Mouse (Mus musculus) midbrain, embryonic 11.5 days (tissue): Measurements from ENCODE around the gene Hmgcl. TPM values are rescaled to one million over a fixed set of nuclear protein-coding genes. Genes with fewer than 3 reads are reported as not detected.

Experiments used
- ATAC-seq: fragments of 200-750 bp; cut with Nextera tagmentation; 2 replicates; pipeline ENCODE4 v1.8.0; 2017; ENCODE audit warnings: moderate TSS enrichment, moderate library complexity; ENCODE audit not compliant: low FRiP score
- DNase-seq: peaks from one replicate; pipeline ENCODE4 v3.0.0; 2015; ENCODE audit warnings: low spot score; ENCODE audit errors: missing footprints
- H3K27ac ChIP-seq: fragments of 300-500 bp; sonication (generic); 2 replicates; pipeline ENCODE4 v1.5.1; 2014; ENCODE audit warnings: low read depth, low read length
- H3K27me3 ChIP-seq: fragments of 300-500 bp; sonication (generic); 2 replicates; pipeline ENCODE4 v1.6.1; 2014; ENCODE audit warnings: mild to moderate bottlenecking, low read length, moderate library complexity, mixed read lengths; ENCODE audit not compliant: control insufficient read depth, insufficient read depth
- H3K36me3 ChIP-seq: fragments of 300-500 bp; sonication (generic); 2 replicates; pipeline ENCODE4 v1.6.1; 2014; ENCODE audit warnings: mild to moderate bottlenecking, low read length, moderate library complexity, mixed read lengths; ENCODE audit not compliant: control insufficient read depth, insufficient read depth
- H3K4me1 ChIP-seq: fragments of 300-500 bp; sonication (generic); 2 replicates; pipeline ENCODE4 v1.6.1; 2014; ENCODE audit warnings: low read length; ENCODE audit not compliant: control insufficient read depth, insufficient read depth
- H3K4me2 ChIP-seq: fragments of 300-500 bp; sonication (generic); 2 replicates; pipeline ENCODE4 v1.6.1; 2014; ENCODE audit warnings: mild to moderate bottlenecking, moderate library complexity
- H3K4me3 ChIP-seq: fragments of 300-500 bp; sonication (generic); 2 replicates; pipeline ENCODE4 v1.5.1; 2014; ENCODE audit warnings: low read depth, low read length
- H3K9ac ChIP-seq: fragments of 300-500 bp; sonication (generic); 2 replicates; pipeline ENCODE4 v1.6.1; 2014; ENCODE audit warnings: low read length
- H3K9me3 ChIP-seq: fragments of 300-500 bp; sonication (generic); 2 replicates; pipeline ENCODE4 v1.6.1; 2016; ENCODE audit warnings: low read length; ENCODE audit not compliant: control insufficient read depth
- WGBS: fragments of 180-500 bp; shearing (Covaris S2); extraction: QIAGEN DNeasy Blood & Tissue Kit; methylation state at CpG from one replicate; pipeline ENCODE4 v1.1.7; 2014; 5-methylcytosine and 5-hydroxymethylcytosine counted together
- polyA plus RNA-seq: library from polyadenylated mRNA; unstranded; fragments of >200 nt; fragmentation: Nextera tagmentation; extraction: Ambion mirVana; gene quantifications from 2 replicates; pipeline ENCODE4 v1.2.1, GENCODE M21; 2014

The Hmgcl gene
- polyA plus RNA-seq, 1 experiment from 2014 or later = 62.9 TPM

DNA sequence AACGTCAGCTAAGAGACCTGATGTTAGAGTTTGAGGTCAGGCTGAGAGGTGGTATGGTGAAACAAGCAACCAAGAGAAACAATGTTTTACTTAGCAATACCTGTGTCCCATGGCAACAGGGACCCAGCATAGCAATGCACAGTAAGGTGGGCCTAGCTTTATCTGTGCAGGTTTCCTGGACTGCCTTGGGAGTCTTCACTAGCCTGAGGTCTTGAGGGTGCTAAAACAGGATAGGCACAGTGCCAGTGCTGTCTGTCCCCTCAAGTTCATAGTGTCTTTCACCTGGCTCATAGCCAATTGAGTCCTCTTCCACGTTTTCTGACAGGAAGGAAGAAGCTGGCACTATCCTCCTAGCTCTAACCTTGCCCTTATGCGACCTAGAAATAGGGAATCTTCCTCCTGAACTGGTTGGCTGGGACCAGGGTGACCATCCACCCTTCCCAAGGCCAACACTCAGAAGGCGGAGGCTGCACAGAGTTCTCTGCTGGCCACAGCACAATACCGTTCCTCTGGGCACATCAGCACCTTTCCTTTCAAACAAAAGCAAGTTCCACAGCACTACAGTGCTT lies 57.9 kb downstream of the Hmgcl start:
- no peak overlapping the region for H3K9ac ChIP-seq
- DNase-seq (peak; percentile 26), ATAC-seq (no peak)
- no peak overlapping the region for H3K4me2 ChIP-seq
- no peaks in the 10 kb centered on the region for H3K4me1 ChIP-seq
- H3K9me3 ChIP-seq = no peaks in the 10 kb centered on the region
- H3K27ac ChIP-seq = no peak overlapping the region
- 92% methylated on average over 5 of the region's 5 CpGs for WGBS
- H3K27me3 ChIP-seq = no peaks in the 10 kb centered on the region
- H3K36me3 ChIP-seq = peaks cover 36% of the 10 kb centered on the region
- no peak overlapping the region for H3K4me3 ChIP-seq

DNA sequence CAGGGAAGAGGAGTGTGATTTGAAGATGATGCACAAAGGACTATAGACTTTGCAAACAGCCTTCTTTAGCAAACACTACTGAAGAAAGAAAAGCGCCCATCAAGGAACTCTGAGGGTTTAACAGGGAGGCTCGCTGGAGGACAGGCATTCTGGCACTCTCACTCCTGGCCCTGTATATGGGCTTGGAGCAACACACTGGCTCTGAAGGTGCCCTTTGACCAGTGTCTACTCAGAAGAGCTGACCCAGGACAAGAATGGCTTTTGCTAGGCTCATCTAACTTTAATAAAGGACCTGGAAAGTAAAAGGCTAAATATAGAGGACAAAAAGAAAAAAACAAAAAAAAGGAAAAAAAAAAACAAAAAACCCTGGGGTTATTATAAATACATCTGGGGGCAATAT lies 58.7 kb downstream of the Hmgcl start:
- Histone ChIP-seq H3K27ac (no peak overlapping the region), H3K4me1 (no peaks in the 10 kb centered on the region), H3K4me3 (no peak overlapping the region), H3K4me2 (no peak overlapping the region), H3K9me3 (no peaks in the 10 kb centered on the region), H3K27me3 (no peaks in the 10 kb centered on the region), H3K36me3 (peaks cover 38% of the 10 kb centered on the region), H3K9ac (no peak overlapping the region)
- ATAC-seq (no peak), DNase-seq (no peak)
- WGBS = 88% methylated on average over 2 of the region's 2 CpGs

DNA sequence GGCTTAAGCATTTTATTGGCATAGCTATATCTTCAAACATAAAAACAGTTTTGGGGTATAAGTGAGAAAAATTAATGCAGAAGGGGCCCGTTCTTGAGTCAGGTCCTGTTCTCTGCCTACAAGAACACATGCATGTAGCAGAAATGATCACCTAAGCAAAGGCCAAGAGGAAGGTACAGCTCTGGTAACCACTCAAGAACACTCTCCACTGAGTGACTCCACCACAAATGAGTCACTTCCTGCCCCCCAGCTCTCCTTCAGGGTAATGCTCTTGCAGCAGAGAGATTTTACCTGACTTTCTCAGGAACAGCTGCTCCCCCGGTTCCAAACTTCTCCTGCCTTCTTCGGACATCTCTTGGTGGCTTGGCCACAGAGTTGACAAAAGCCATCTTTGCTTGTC lies 60.6 kb downstream of the Hmgcl start:
- peak; percentile 71 for DNase-seq
- H3K4me2 ChIP-seq = no peak overlapping the region
- H3K9me3 ChIP-seq = no peaks in the 10 kb centered on the region
- no peaks in the 10 kb centered on the region for H3K27me3 ChIP-seq
- H3K27ac ChIP-seq = no peak overlapping the region
- no peak overlapping the region for H3K9ac ChIP-seq
- peaks cover 47% of the 10 kb centered on the region for H3K36me3 ChIP-seq
- no peak overlapping the region for H3K4me3 ChIP-seq
- no peak for ATAC-seq
- 94% methylated on average over 3 of the region's 3 CpGs for WGBS
- H3K4me1 ChIP-seq = no peaks in the 10 kb centered on the region

DNA sequence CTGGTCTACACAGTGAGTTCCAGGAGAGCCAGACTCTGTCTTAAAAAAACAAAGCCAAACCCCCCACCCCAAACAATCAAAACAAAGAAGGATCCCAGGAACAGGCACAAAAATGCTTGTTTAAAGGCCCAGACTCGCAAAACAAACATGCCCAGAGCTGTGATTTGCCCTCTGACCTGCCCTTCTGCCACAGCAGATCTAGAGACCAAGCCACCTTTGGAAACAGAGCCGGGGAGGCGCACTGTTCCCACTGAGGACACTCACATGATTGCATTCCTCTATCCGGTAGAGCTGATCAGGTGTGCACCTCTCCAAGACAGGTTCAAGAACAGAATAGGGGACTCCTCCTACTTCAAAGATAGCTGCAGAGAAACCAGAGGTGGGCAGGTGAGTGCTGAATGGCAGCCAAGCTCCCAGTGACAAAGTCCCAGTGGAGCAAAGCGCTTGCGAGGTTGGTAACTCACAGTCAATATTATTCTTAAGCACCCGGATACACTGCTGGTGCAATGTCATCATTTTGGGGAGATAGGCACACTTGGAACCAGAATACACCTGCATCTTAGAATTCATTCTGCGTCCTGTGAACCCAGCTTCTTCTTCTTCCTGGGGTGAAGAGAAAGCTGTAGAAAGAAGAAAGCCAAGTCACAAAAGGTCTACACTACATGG lies 62.7 kb downstream of the Hmgcl start:
- Histone ChIP-seq H3K36me3 (peaks cover 38% of the 10 kb centered on the region), H3K27ac (no peak overlapping the region), H3K4me3 (no peak overlapping the region), H3K9me3 (no peaks in the 10 kb centered on the region), H3K4me2 (no peak overlapping the region), H3K27me3 (no peaks in the 10 kb centered on the region), H3K9ac (no peak overlapping the region), H3K4me1 (no peaks in the 10 kb centered on the region)
- ATAC-seq (no peak), DNase-seq (peak; percentile 70)
- 88% methylated on average over 8 of the region's 8 CpGs for WGBS

DNA sequence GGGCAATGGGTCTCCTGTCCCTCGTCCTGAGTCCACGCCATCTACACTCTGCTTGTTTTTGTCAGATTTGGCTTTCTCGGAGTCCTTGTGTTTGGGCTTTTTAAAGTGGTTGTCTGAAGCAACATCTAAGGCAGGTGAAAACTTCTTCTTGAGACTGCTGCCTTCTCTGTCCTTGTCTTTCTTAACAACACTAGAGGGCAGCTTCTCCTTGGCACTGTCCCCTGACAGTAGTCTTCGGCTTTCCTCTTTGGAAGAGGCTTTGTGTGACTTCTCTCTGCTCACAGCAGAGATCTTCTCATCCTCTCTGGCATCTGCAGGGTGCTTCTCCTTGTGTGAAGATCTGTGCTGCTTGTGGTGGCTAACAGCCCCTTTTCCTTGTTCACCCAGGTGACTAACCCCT lies 64.3 kb downstream of the Hmgcl start:
- H3K36me3 ChIP-seq = peaks cover 32% of the 10 kb centered on the region

More for the DNA sequence above, 64.3 kb downstream of the Hmgcl start:
- DNase-seq = peak; percentile 33
- Histone ChIP-seq H3K4me2 (no peak overlapping the region), H3K27ac (no peak overlapping the region), H3K4me3 (no peak overlapping the region), H3K9me3 (no peaks in the 10 kb centered on the region), H3K4me1 (no peaks in the 10 kb centered on the region), H3K27me3 (no peaks in the 10 kb centered on the region), H3K9ac (no peak overlapping the region)
- 91% methylated on average over 4 of the region's 4 CpGs for WGBS
- no peak for ATAC-seq

Other genes starting within 250 kb of the Hmgcl start
- not detected in 2 replicates for gene Il22ra1, start 218.3 kb upstream of the Hmgcl start, polyA plus RNA-seq
- gene Myom3, start 186.7 kb upstream of the Hmgcl start, polyA plus RNA-seq = 0.04 and 0.11 TPM in 2 replicates
- 434 and 444 TPM in 2 replicates for gene Srsf10, start 90.7 kb upstream of the Hmgcl start, polyA plus RNA-seq
- gene Pnrc2, start 72.6 kb upstream of the Hmgcl start, polyA plus RNA-seq = 258 and 259 TPM in 2 replicates
- 0.41 and 0.63 TPM in 2 replicates for gene Cnr2, start 51.1 kb upstream of the Hmgcl start, polyA plus RNA-seq
- 43.0 and 48.1 TPM in 2 replicates for gene Fuca1, start 25.7 kb upstream of the Hmgcl start, polyA plus RNA-seq
- gene Gale, start 17.3 kb downstream of the Hmgcl start, polyA plus RNA-seq = 25.6 and 27.0 TPM in 2 replicates
- gene Lypla2, start 26.2 kb downstream of the Hmgcl start, polyA plus RNA-seq = 136 and 144 TPM in 2 replicates
- 64.8 and 65.8 TPM in 2 replicates for gene Pithd1, start 40.8 kb downstream of the Hmgcl start, polyA plus RNA-seq
- 42.8 and 43.6 TPM in 2 replicates for gene Eloa, start 75.3 kb downstream of the Hmgcl start, polyA plus RNA-seq
- gene Rpl11, start 107.0 kb downstream of the Hmgcl start, polyA plus RNA-seq = 333 and 390 TPM in 2 replicates
- 500 and 543 TPM in 2 replicates for gene Id3, start 197.0 kb downstream of the Hmgcl start, polyA plus RNA-seq
- gene E2f2, start 225.9 kb downstream of the Hmgcl start, polyA plus RNA-seq = 6.8 and 8.0 TPM in 2 replicates